Mouse (Mus musculus) gastrocnemius, postnatal 10 days (tissue): ENCODE measurements around the gene Pdzd8. TPM values are rescaled to one million over a fixed set of nuclear protein-coding genes. Genes with fewer than 3 reads are reported as not detected.

Experiments used
- DNase-seq: peaks from one replicate; pipeline ENCODE4 v3.0.0; 2021; ENCODE audit warnings: mixed read lengths
- total RNA-seq, 2 experiments: library from RNA; stranded (reverse); gene quantifications; 2 replicates each; pipeline ENCODE4 v1.2.3; 2021

The Pdzd8 gene
- total RNA-seq, 2 experiments from 2014 or later = 15.1 to 19.2 TPM

DNA sequence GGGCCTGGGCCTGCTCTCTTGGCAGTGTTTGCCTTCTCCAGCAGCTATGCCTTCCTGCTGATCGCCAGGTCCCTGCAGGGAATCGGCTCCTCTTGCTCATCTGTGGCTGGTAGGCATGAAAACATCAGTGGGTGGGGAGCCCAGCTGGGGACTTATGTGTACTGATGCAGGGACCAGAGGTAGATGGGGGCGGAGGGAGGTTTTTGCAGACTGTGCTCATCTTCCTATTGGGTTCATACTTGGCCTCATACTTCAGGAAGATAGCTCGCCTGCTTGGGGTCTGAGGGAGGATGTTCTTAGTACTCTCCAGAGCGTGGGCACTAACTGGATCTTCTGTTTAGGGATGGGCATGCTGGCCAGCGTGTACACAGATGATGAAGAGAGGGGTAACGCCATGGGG is 72.4 kb downstream of the Pdzd8 start:
- DNase-seq = no peak

DNA sequence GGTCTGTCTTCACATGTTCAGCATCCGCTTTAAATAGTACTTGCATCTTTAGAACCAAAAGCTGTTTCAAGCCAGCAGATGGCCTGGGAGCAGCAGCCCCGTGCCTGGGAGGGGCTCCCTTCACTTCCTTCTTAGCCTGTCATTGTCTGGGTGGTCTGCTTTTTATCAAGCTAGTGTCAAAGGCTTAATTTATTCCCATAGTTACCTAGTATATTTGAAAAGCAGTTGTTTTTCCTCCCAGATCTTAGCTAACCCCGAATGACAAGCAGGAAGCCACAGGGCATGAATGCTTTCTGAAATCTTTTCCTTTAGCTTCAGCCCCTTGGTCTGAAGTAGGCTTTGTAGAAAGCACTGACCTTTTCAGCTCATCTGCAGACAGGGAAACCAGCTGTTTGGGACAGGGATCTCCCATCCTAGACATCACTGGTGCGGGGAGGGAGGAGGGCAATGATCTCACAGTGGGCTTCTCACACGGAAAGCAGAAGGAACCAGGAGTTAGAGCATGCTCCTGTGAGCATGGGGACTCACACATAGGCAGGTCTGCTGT is 78.1 kb downstream of the Pdzd8 start:
- DNase-seq = no peak

DNA sequence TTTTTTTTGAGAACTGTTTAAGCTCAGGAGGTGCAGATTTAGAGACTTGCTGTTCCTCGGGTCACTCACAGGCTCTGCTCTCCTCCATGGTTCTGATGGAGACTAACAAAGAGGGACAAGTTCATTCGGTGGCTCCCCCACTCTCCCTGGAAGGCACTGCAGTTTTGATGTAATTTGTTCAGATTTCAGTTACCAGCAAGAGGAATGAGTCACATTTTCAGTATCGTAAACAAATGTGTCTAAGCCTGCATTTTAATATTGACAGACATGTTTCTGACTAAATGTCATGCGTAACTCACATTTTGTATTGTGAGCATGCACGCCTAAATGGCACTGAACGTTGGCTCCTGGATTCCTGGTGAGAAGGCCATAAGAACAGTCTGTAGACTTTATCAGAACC is 79.7 kb downstream of the Pdzd8 start:
- DNase-seq = no peak

DNA sequence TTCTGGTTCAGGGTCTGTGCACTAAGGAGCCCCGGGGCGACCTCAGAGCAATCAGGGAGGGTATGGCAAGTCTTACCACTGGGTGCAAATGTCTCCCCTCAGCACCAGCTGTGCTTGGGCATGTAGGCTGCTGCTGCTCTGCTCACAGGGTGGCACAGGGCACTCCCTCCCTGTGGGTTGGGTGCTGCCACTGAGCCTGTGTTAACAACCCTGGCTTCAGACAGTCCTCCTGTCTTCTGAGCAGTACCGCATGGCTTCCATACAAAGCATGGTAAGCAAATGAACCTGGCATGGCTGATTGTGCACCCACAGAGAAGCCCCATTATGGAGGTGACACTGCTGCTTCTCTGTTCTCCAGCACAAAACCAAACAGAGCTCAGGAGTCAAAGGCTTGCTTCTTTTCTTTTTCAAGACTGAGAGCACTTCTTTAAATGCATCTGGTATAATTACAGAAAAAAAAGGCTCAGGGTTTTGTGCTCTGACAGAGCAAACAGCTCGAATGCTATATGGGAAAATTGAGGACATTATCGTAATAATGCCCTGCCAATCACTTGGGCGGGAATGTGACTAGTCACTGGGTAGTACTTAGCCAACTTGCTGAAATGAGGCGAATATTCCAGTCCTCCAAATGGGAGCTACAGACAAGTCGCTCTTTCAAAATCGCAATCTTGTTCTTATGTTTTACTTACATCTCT is 80.6 kb downstream of the Pdzd8 start:
- no peak for DNase-seq

DNA sequence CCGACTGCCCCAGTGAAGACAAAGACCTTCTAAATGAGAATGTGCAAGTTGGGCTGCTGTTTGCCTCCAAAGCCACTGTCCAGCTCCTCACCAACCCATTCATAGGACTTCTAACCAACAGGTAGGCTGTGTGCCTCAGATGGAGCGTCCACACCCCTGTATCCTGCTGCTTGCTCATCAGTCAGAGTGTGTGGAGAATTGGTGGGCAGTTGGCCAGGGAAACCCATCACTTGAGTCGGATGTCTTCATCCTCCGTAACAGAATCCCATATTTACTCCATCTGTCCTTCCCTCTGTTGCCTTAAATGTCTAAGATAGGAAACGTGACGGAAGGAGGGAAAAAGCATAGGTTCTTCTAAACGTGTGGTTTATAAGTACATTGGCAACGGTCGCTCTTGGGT is 82.4 kb downstream of the Pdzd8 start:
- DNase-seq = no peak

DNA sequence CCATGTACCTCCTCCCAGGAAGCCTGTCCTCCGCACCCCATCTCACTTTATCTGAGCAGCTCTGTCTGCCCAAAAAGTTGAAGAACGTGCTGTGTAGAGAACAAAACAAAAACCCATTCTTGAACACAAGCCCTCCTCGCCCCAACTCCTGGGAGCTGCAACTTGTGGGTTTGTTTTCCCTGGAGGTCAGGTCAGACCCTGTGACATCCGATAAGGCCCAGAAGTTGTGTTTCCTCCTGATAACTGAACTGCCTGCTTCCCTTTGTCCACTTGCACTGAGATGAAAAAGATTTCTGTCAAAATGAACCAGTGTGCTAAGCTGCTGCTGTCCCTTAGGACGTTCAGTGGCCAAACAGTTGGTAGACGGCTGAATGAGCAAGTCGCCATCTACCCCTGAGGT is 84.0 kb downstream of the Pdzd8 start:
- no peak for DNase-seq

DNA sequence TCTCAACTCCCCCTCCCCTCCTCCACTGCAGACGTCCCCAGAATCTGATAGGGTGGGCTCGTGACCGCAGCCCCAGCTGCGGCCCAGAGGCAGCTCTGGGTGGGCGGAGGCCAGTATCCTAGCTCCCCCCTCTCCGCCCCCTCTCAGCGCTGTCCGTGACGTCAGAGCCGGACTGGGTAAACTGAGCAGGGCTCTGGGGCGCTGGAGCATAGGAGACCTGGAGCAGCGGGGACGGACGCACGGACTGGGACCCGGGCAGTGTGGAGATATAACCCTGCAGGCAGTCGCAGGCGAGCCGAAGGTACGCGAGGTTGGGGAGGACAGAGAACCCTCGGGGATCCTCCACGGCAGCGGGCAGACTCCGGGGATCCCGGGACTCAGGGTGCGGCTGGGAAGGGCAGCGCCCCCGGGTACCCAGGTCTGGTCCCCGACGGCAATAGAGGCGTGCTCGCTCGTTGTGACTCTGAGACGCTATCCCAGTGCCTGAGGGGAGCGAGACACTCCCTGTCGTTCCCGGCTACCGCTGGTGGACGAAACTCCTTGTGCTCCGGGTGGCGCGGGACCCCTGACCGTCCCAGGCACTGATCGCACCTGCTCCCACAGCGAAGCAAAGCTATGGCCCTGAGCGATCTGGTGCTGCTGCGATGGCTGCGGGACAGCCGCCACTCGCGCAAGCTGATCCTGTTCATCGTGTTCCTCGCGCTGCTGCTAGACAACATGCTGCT is 84.7 kb downstream of the Pdzd8 start, which contains the start of gene Slc18a2:
TSS of gene Slc18a2 (plus strand) at position 179 of the 725 bp plus-strand sequence.
- no peak for DNase-seq

DNA sequence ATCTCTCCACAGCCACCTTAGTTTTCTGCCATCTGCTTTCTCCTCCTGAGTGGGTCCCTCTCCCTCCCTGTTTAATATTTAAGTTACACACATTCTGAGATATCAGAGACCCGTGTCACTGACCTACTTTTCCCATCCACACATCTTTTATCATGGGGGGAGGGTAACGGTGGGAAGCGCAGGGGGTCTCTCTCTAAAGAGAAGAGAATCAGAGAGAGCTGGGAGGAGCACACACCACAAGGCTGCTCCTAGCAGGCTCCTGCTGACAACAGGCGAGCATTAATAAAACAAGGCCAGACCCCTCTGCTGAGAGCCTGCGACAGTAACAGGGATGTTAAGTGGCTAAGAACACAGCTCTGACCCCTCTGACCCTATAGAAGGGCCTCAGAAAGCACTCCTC is 85.9 kb downstream of the Pdzd8 start:
- no peak for DNase-seq

DNA sequence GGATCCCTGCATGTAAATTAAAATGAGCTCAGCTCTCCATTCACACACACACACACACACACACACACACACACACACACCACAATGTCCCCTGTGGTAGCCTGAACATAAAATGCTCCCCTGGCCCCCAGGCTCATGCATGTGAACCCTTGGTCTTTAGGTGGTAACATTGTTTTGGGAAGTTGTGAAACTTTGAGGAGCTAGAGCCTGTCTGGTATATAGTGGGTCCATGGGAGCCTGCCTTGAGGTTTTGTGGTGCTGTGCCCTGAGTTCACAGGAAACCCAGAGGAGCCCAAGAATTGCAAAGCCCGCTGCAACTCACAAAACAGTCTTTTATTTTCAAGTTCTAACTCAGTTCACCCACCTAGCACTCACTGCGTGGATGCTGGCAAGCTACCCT is 92.9 kb downstream of the Pdzd8 start:
- DNase-seq = no peak

DNA sequence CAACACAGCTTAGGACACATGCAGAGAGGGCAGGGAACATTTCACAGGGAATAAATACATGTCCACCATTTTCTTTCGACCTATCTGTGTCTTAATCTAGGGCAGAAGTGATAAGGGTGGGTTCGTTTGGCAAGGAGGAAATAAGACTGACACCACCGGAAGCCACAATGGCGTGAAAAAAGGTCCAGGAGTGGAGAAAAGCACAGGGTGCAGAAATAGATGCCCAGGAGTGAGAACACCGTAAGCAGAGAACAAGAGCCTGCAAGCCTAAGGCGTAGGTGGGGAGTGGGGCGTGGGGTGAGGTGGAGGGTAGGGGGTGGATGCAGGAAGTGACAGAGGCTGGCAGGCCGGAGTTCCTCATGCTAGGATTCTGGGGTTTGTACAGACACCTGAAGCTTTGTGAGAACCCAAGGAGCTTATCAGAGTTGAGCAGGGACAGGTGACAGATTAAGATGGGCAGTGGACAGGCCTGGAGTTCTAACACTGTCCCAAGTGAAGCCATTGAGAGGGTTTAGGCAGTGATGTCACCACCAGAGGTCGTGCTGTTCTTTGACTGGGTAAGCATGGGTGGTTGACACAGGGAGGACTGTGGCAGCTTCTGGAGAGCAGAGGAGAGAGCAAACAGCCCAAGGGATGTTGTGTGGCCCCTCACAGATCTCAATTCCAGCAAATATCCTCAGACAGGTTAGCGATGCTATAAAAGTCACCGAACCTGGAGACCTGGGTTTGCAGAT is 96.9 kb downstream of the Pdzd8 start:
- no peak for DNase-seq

DNA sequence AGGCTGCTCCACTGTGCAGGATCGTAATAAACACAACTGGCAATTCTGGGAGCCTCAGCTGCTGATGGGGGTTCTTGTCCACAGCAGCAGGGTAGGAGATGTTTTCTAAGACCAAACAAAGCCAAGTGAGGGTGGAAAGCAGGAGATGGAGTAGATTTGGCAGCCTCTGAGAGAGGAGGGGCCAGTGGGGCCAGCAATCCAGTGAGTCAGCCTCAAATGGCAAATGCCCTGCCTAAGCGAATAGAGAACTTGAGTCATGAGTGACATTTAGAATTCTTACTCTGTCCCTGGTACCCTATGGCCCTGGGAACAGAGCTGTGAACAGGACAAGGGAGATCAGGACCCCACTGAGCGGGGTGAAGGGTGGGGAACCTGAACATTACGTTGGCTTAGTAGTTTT is 97.4 kb downstream of the Pdzd8 start:
- DNase-seq = no peak

Other genes starting within 250 kb of the Pdzd8 start
- gene Vax1, start 175.7 kb downstream of the Pdzd8 start, total RNA-seq = not detected
- not detected for gene Kcnk18, start 126.6 kb downstream of the Pdzd8 start, total RNA-seq
- under 1 TPM; 0.47 to 0.52 TPM for gene Slc18a2, start 84.9 kb downstream of the Pdzd8 start, total RNA-seq
- 100 to 1,000 TPM; 596 to 666 TPM for gene Rps12-ps3, start 23.5 kb downstream of the Pdzd8 start, total RNA-seq
- gene Emx2, start 112.6 kb upstream of the Pdzd8 start, total RNA-seq = 1 to 10 TPM in 1 of 2 experiments, under 1 TPM in 1; 0.68 to 1.6 TPM